Mouse (Mus musculus) frontal cortex, postnatal 36 days (tissue): Measurements from ENCODE around the gene Gm21972.

Experiments used
- DNase-seq, 2 experiments: peaks; one replicate each; pipeline ENCODE4 v3.0.0; 2022; ENCODE audit warnings: low spot score in 2 of 2

The Gm21972 gene

GRCm38 (mm10) chr1:86133337-86133736 lies at the start of gene Gm21972:
TSS of gene Gm21972 (plus strand) at chr1:86133637.
- no peak for DNase-seq

- no peak for DNase-seq
These were observed 39.0 kb upstream of the Gm21972 start for GRCm38 (mm10) chr1:86094413-86094812.

GRCm38 (mm10) chr1:86105054-86105453 lies 28.4 kb upstream of the Gm21972 start:
- DNase-seq: no peak

GRCm38 (mm10) chr1:86111779-86112178 lies 21.7 kb upstream of the Gm21972 start, which contains the start of gene Htr2b:
TSS of gene Htr2b (minus strand) at chr1:86111970.
- DNase-seq: peak; percentile 14 to 50

GRCm38 (mm10) chr1:86114141-86114540 lies 19.3 kb upstream of the Gm21972 start:
- no peak for DNase-seq

GRCm38 (mm10) chr1:86119549-86119948 lies 13.9 kb upstream of the Gm21972 start:
- DNase-seq: no peak

- no peak for DNase-seq
These were observed 7.4 kb upstream of the Gm21972 start for GRCm38 (mm10) chr1:86126036-86126435.

- no peak for DNase-seq
These were observed 1.9 kb downstream of the Gm21972 start for GRCm38 (mm10) chr1:86135315-86135714.

GRCm38 (mm10) chr1:86141081-86141480 lies 7.6 kb downstream of the Gm21972 start:
- no peak for DNase-seq

- no peak for DNase-seq
These were observed 9.7 kb downstream of the Gm21972 start for GRCm38 (mm10) chr1:86143165-86143564.

GRCm38 (mm10) chr1:86144001-86144944 lies 10.8 kb downstream of the Gm21972 start:
- DNase-seq: no peak

GRCm38 (mm10) chr1:86146293-86146692 lies 12.9 kb downstream of the Gm21972 start:
- DNase-seq: no peak

GRCm38 (mm10) chr1:86147557-86147956 lies 14.1 kb downstream of the Gm21972 start:
- no peak for DNase-seq

GRCm38 (mm10) chr1:86148161-86148560 lies 14.7 kb downstream of the Gm21972 start:
- DNase-seq: no peak

- no peak for DNase-seq
These were observed 17.5 kb downstream of the Gm21972 start for GRCm38 (mm10) chr1:86150929-86151328.

GRCm38 (mm10) chr1:86151376-86151775 lies 17.9 kb downstream of the Gm21972 start:
- DNase-seq: no peak

GRCm38 (mm10) chr1:86152618-86153017 lies 19.2 kb downstream of the Gm21972 start:
- DNase-seq: no peak

GRCm38 (mm10) chr1:86154133-86154823 lies 20.8 kb downstream of the Gm21972 start, which contains the start of gene Armc9:
TSS of gene Armc9 (plus strand) at chr1:86154780.
- peak; percentile 97 for DNase-seq

- no peak for DNase-seq
These were observed 21.4 kb downstream of the Gm21972 start for GRCm38 (mm10) chr1:86154824-86155164.

GRCm38 (mm10) chr1:86156075-86156474 lies 22.6 kb downstream of the Gm21972 start:
- DNase-seq: no peak

GRCm38 (mm10) chr1:86156595-86156994 lies 23.2 kb downstream of the Gm21972 start:
- DNase-seq: no peak

- no peak for DNase-seq
These were observed 26.6 kb downstream of the Gm21972 start for GRCm38 (mm10) chr1:86160059-86160458.

- DNase-seq: no peak
These were observed 27.0 kb downstream of the Gm21972 start for GRCm38 (mm10) chr1:86160479-86160878.
